Mouse (Mus musculus) kidney, postnatal 25 days (tissue): ENCODE data around the gene Arl1.
A peak's percentile ranks its signal among the peaks of the same experiment; 100 is the strongest.
"Not testable (repeated sequence)": the region's sequence is repeated elsewhere in the genome, so short reads cannot be mapped to it uniquely, and the experiment has no call there.

ENCODE experiments used
- DNase-seq, 2 experiments: peaks; one replicate each; pipeline ENCODE4 v3.0.0; 2021; ENCODE audit warnings: mixed read lengths in 2 of 2

Arl1 gene

DNA sequence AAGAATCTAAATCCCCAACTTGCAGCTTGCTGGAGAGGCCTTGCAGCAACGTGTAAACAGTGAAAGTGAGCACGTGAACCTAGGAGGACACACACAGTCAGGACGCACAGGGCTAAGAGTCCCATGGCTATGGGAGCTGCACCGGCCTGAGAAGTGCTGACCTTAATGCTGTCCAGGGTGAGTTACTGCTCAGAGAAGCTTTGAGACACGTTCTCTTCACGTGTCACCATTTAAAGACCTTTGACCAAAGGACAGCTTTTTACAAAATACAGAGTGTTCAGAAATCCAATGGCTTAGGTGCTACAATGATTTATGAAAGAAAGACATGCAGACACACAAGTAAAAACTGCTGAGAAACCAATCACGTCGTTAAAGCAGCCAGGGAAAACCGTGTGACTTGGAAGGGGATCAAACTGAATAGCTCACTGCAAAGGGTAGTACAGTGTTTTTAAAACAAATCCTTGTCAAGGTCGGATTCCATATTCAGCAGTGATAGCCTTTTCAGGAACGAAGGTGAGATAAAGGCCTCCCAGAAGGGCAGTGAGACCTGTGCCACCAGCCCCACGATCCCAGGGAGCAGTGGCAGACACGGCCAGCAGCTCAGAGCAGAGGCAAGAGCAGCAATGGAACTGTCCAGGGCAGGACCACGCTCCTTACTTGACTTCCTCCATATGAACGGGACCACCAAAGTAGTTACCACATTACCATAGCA lies 34.9 kb downstream of the Arl1 start:
- DNase-seq = peak; percentile 39 to 74

DNA sequence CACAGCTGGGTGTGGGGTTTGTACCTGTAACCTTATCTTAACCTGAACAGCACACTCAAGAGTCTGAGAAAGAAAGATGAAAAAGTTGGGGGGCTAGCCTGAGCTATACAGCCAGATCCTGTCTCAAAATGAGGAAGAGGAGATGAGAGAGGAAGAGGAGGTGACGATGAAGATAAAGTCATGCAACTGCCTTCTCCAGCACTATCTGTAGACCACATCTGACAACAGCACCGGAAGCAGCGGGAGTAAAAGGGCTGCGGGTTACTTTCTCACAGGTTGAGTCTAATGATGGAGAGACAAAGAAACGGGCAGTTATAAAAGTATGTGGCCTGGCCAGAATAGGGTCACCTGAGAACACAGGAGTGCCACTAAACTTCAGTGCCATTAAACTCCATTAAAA lies 38.3 kb downstream of the Arl1 start:
- no peak for DNase-seq

DNA sequence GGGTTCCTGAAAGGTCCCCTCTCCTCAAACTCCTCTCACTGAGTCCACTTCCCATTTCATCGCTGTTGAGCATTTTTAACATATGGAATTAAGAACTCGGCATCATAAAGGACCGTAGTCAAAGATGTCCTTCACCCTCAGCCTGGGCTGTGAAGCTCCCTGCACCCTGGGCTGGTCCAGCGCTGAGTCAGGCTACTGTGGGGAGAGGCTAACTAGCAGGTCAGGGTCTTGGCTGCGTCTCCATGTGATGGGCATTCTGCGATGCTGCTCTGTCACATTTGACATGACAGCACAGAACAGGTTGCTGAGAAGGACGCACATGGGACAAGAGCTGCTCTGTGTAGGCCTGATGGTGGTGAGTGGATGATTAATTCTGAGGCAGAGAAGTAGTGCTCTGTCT lies 39.0 kb downstream of the Arl1 start:
- DNase-seq = no peak

DNA sequence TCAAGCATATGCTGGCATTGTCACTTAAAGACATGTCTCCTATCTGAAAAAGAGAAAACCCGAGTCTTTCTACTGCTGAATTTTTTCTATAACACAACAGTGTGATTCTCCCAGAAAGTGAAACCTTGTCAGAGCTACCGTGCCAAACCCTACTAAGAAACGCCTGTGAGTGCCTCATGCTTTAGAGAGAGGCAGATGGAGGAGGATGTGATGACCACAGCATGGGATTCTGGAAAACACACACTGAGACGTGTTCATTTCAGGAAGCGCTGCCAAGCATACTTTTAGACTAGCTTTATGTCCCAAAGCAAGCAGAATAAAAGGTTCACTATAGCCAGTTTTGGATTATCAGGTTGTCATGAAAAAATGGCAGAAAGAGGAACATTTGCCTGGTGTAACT lies 42.3 kb downstream of the Arl1 start:
- not testable (repeated sequence) for DNase-seq

DNA sequence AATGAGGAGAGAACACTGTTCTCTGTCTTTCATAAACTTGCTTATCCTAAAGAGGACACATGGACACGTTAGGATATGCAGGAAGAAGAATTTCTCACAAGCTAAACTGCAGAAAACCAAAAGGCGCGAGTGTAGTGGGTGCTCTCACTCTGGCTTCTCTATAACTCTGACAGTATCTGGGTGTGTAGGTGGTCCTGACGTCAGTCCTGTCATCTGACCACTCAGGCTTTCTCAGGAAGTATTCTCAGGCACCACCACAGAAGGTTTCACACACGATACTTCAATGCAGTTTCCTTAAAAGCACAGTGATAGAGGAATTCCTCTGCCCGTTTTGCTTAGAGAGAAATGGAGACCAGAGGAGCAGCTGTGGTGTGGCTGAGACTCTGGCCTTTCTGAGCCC lies 45.5 kb downstream of the Arl1 start:
- no peak for DNase-seq

DNA sequence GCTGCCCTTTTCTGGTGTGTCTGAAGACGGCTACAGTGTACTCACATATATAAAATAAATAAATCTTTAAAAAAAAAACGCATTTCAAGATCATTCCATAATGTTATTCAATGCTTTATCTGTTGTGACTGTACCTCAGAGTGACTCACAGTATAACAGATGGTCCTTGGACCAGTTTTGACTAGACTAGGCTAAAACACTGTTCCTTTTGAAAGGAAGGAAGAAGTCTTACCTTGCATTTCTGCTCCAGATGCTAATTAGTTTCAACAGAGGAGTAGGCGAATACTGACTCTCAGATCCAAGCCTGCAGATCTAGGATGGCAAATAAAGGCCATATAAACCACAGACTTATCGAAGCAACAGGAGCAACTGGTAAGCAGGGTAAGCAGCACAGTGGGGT lies 50.1 kb downstream of the Arl1 start:
- DNase-seq = no peak

DNA sequence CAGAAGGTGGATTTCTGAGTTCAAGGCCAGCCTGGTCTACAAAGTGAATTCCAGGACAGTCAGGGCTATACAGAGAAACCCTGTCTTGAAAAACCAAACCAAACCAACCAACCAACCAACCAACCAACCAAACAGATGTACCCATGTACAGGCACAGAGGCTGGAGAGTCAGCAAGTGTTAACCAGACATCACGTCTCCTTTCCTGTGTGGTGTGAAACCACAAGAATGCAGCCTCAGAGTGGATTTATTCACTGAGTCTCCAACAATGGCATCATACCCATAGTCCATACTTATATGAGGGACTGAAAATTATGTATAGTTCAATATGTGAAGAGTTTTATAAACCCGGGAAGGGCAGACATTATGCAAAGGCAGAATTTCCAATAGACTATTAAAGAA lies 52.5 kb downstream of the Arl1 start:
- not testable (repeated sequence) for DNase-seq

DNA sequence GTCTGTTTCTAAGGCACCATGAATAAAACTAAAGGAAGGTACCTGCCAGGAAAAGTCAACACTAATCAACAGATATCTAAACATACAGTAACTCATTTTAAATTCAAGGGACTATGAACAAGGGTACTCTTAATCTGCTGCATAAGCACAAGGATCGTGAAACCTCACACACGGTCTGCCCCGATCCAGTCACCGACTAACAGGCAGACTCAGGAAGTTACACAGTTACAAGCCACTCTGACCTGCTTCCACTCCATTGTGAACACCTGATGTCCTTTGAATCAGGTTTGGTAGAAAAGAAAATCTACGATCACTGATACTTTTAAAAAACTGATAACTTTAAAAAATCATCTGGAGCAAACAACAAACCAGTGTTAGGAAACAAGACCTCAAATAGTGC lies 53.3 kb downstream of the Arl1 start:
- DNase-seq = peak; percentile 38 to 80

DNA sequence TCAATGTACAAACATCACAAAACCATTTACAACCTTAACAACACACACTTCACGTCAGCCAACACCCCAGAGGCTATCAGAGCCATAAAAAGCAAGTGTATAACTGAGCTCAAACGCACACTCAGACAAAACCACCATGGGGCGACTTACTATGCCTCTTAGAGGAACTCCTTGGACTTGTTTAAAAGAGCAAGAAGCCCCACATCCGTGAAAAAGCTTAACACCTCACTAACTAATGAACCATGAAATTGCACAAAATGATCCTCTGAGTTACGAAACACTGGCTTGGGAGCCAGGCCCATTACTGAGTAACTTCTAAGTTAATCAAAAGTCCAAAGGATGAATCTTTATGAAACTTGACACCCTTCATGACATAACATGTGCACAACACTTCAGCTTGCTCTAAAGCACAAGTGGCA lies 53.9 kb downstream of the Arl1 start:
- DNase-seq = peak; percentile 53 to 61

DNA sequence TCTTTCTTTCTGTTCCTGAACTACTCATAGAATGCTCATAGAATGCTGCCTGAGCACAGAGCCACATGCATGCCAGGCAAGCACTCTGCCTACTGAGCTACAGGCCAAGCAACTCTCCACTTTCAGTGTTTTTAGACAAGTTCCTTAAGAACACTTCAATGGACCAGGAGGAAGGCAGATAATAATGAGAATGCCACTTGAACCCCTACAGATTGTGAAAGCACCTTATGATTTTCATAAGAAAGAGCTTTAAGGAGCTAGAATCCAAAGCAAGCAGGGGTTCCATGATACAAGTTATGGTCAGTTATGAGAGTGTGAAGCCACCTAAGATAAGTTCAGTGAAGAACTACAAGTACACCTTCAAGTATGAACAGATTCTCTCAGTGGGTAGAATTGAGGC lies 63.0 kb downstream of the Arl1 start:
- DNase-seq = no peak
